In the genomic region with DNA sequence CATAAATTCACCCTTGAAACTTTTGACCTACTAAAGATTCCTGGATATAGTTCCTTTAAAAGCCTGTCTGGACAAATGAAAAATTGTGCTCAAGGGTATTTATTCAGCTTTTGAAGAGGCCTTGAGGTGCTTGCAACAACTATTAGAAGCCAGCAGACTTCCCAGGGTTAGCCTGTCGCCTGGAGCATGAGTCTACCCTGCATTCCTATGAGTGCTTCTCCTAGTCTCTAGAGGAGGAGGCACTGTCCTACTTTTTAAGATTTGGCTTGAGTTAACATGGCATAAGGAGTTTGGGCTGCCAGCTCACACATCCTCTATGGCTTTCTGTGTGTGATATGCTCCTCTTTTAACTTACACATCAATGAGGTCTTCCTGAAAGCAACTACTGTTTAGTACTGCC, we compare ENCODE assay signal across 27 mouse cellular contexts.
DNase-seq lines count a peak whose midpoint lies in the region; ATAC-seq lines count a peak whose summit lies in the region.
"Had no signal": no experiment of that assay in that cellular context is flagged by ENCODE, and none has a peak within 500 bp of the region (broad histone marks: within the 10 kb centered on the region; RNA-seq: fewer than 3 reads in every experiment).

No protein-coding gene starts in this region.

- no peak for ATAC-seq in hindbrain, embryonic 11.5 days (ENCODE audit: low FRiP score)
- ATAC-seq: hindbrain, embryonic 16.5 days; intestine, embryonic 15.5 days; midbrain, embryonic 15.5 days; Patski had no signal

- no peak overlapping the region for H3K4me2 ChIP-seq in hindbrain, embryonic 11.5 days (replicated peaks; ENCODE audit: low read depth, low read length)
- H3K4me2 ChIP-seq: intestine, embryonic 15.5 days; liver, embryonic 15.5 days; midbrain, embryonic 15.5 days; neural tube, embryonic 12.5 days had no signal

- no peaks in the 10 kb centered on the region for H3K36me3 ChIP-seq in hindbrain, embryonic 11.5 days (ENCODE audit: control insufficient read depth, insufficient read depth, low read length)
- H3K36me3 ChIP-seq: embryonic facial prominence, embryonic 10.5 days; forebrain, embryonic 10.5 days; G1E; heart, embryonic 10.5 days; intestine, embryonic 15.5 days; limb, embryonic 10.5 days; liver, embryonic 15.5 days; midbrain, embryonic 15.5 days; neural tube, embryonic 12.5 days had no signal

- DNase-seq in cerebellum, adult 9-10 months = peak; percentile 57
- no peak for DNase-seq in cerebellum, adult 11-12 months
- DNase-seq in left cerebral cortex, adult 18-20 months (ENCODE audit: low spot score in 2 of 2) = peak; percentile 15 to 32
- no peak for DNase-seq in left cerebral cortex, postnatal 10 days (ENCODE audit: extremely low spot score in 1 of 2, low spot score in 2 of 2)
- peak; percentile 8 for DNase-seq in adrenal gland, postnatal 14 days
- peak; percentile 18 to 30 for DNase-seq in left cerebral cortex, adult 9 months (ENCODE audit: low spot score in 2 of 2)
- DNase-seq in hindbrain, embryonic 11.5 days (ENCODE audit: low spot score) = no peak
- DNase-seq: B cell, adult 2 months; cerebellum, adult 8-10 months; gastrocnemius, postnatal 10 days; kidney, adult 8-10 months; kidney, postnatal 14 days; liver; thymus, postnatal 14 days had no signal

- intact Hi-C loops in left cerebral cortex, postnatal 10 days (cut with DNase I) = no loop called here

- no peak overlapping the region for H3K9ac ChIP-seq in hindbrain, embryonic 11.5 days (ENCODE audit: low read depth, low read length)
- H3K9ac ChIP-seq: intestine, embryonic 15.5 days; liver, embryonic 15.5 days; midbrain, embryonic 15.5 days; neural tube, embryonic 12.5 days had no signal

- WGBS in hindbrain, embryonic 11.5 days = 62% methylated on average over 1 of the region's 1 CpGs

- no peaks in the 10 kb centered on the region for H3K9me3 ChIP-seq in hindbrain, embryonic 11.5 days (ENCODE audit: control insufficient read depth, low read length)
- H3K9me3 ChIP-seq: embryonic facial prominence, embryonic 10.5 days; heart, embryonic 10.5 days; intestine, embryonic 15.5 days; limb, embryonic 10.5 days; liver, embryonic 15.5 days; midbrain, embryonic 15.5 days; neural tube, embryonic 12.5 days had no signal

- no peaks in the 10 kb centered on the region for H3K27me3 ChIP-seq in hindbrain, embryonic 11.5 days (ENCODE audit: control insufficient read depth, insufficient read depth, low read length)
- H3K27me3 ChIP-seq: CH12.LX; intestine, embryonic 15.5 days; liver, embryonic 15.5 days; midbrain, embryonic 15.5 days; neural tube, embryonic 12.5 days; Patski had no signal

- H3K27ac ChIP-seq in hindbrain, embryonic 11.5 days (ENCODE audit: low read depth, low read length) = no peak overlapping the region
- H3K27ac ChIP-seq: embryonic facial prominence, embryonic 10.5 days; forebrain, embryonic 10.5 days; heart, embryonic 10.5 days; intestine, embryonic 15.5 days; limb, embryonic 10.5 days; liver, embryonic 15.5 days; macrophage; midbrain, embryonic 15.5 days; neural tube, embryonic 12.5 days had no signal

- no peaks in the 10 kb centered on the region for H3K4me1 ChIP-seq in hindbrain, embryonic 11.5 days (replicated peaks; ENCODE audit: control insufficient read depth, insufficient read depth, low read length)
- H3K4me1 ChIP-seq: heart, embryonic 10.5 days; intestine, embryonic 15.5 days; limb, embryonic 10.5 days; liver, embryonic 15.5 days; neural tube, embryonic 12.5 days had no signal

- H3K4me3 ChIP-seq in hindbrain, embryonic 11.5 days (ENCODE audit: low read depth, low read length) = no peak overlapping the region
- H3K4me3 ChIP-seq: embryonic facial prominence, embryonic 10.5 days; forebrain, embryonic 10.5 days; heart, embryonic 10.5 days; intestine, embryonic 15.5 days; limb, embryonic 10.5 days; liver, embryonic 15.5 days; midbrain, embryonic 15.5 days; neural tube, embryonic 12.5 days had no signal

Comparison
In these comparisons a context has a peak if more than half of its experiments do, and no peak if none do; other contexts are left out.
1. DNase-seq: peak in cerebellum, adult 9-10 months (single experiment), left cerebral cortex, adult 18-20 months (2 of 2), adrenal gland, postnatal 14 days (single experiment) and left cerebral cortex, adult 9 months (2 of 2); none in cerebellum, adult 11-12 months (single experiment), left cerebral cortex, postnatal 10 days (0 of 2) and hindbrain, embryonic 11.5 days (single experiment).